Mouse (Mus musculus) layer of hippocampus, postnatal 10 days (tissue): ENCODE data around the gene Ppp2r5e. TPM values are rescaled to one million over a fixed set of nuclear protein-coding genes. Genes with fewer than 3 reads are reported as not detected.
A peak's percentile ranks its signal among the peaks of the same experiment; 100 is the strongest.
"Not testable (repeated sequence)": the region's sequence is repeated elsewhere in the genome, so short reads cannot be mapped to it uniquely, and the experiment has no call there.

Source experiments
- DNase-seq, 2 experiments: peaks; one replicate each; pipeline ENCODE4 v3.0.0; 2021; ENCODE audit warnings: low spot score in 2 of 2
- total RNA-seq, 2 experiments: library from RNA; stranded (reverse); gene quantifications; 2 replicates each; pipeline ENCODE4 v1.2.3; 2021

Ppp2r5e gene
- total RNA-seq, 2 experiments from 2014 or later = 77.4 to 83.5 TPM

GRCm38 (mm10) chr12:75450011-75450410 is 146.0 kb downstream of the Ppp2r5e start:
- DNase-seq = no peak

- peak; percentile 28 to 49 for DNase-seq
Observed at GRCm38 (mm10) chr12:75449475-75449966, 146.5 kb downstream of the Ppp2r5e start.

GRCm38 (mm10) chr12:75448921-75449320 is 147.1 kb downstream of the Ppp2r5e start:
- DNase-seq = peak; percentile 38 to 42

GRCm38 (mm10) chr12:75446245-75446644 is 149.8 kb downstream of the Ppp2r5e start:
- DNase-seq = no peak

GRCm38 (mm10) chr12:75432400-75432799 is 163.6 kb downstream of the Ppp2r5e start:
- DNase-seq = not testable (repeated sequence)

GRCm38 (mm10) chr12:75429685-75430396 is 166.2 kb downstream of the Ppp2r5e start:
- DNase-seq = no peak

GRCm38 (mm10) chr12:75428719-75429118 is 167.3 kb downstream of the Ppp2r5e start:
- no peak for DNase-seq

- no peak for DNase-seq
Observed at GRCm38 (mm10) chr12:75425882-75426281, 170.2 kb downstream of the Ppp2r5e start.

GRCm38 (mm10) chr12:75424817-75425216 is 171.2 kb downstream of the Ppp2r5e start:
- DNase-seq = no peak

GRCm38 (mm10) chr12:75424359-75424758 is 171.7 kb downstream of the Ppp2r5e start:
- DNase-seq = peak in 1 of 2 experiments; percentile 34

GRCm38 (mm10) chr12:75416681-75417080 is 179.4 kb downstream of the Ppp2r5e start, which contains the start of gene Gphb5:
Gphb5 (minus strand) TSS chr12:75416781.
- no peak for DNase-seq

GRCm38 (mm10) chr12:75414991-75415390 is 181.1 kb downstream of the Ppp2r5e start:
- no peak for DNase-seq

GRCm38 (mm10) chr12:75412964-75413363 is 183.1 kb downstream of the Ppp2r5e start:
- DNase-seq = no peak

Other genes starting within 250 kb of the Ppp2r5e start
- gene Gphb5, start 179.5 kb downstream of the Ppp2r5e start, total RNA-seq = not detected
- 1 to 10 TPM; 3.7 to 4.1 TPM for gene Wdr89, start 73.3 kb upstream of the Ppp2r5e start, total RNA-seq
- 10 to 100 TPM; 28.5 to 29.6 TPM for gene Sgpp1, start 139.5 kb upstream of the Ppp2r5e start, total RNA-seq
- 10 to 100 TPM; 29.2 to 29.4 TPM for gene Syne2, start 221.9 kb upstream of the Ppp2r5e start, total RNA-seq